8 mouse cellular contexts compared by ENCODE assay signal in genomic region chr4:148504497-148504959, GRCm38 (mm10). TPM values are rescaled to one million over a fixed set of nuclear protein-coding genes. Genes with fewer than 3 reads are reported as not detected.
DNase-seq lines count a peak whose midpoint lies in the region.
"Had no signal": no experiment of that assay in that cellular context is flagged by ENCODE, and none has a peak within 500 bp of the region (broad histone marks: within the 10 kb centered on the region; RNA-seq: fewer than 3 reads in every experiment).

No protein-coding gene starts in this region.

- H3K4me3 ChIP-seq in limb, embryonic 10.5 days: no peak overlapping the region
- H3K4me3 ChIP-seq: myocyte had no signal

- peaks cover 47% of the 10 kb centered on the region for H3K4me1 ChIP-seq in limb, embryonic 10.5 days

- 23% methylated on average over 8 of the region's 8 CpGs for WGBS in limb, embryonic 10.5 days

- intact Hi-C loops in heart, postnatal 36 days (cut with DNase I): no loop called here

- H3K9me3 ChIP-seq in limb, embryonic 10.5 days (replicated peaks): no peaks in the 10 kb centered on the region

- DNase-seq in testis, postnatal 14 days (ENCODE audit: low spot score): peak; percentile 32
- no peak for DNase-seq in testis, postnatal 10 days (ENCODE audit: low spot score)
- peak; percentile 64 to 76 for DNase-seq in cerebellum, postnatal 25 days
- peak; percentile 57 to 59 for DNase-seq in heart, postnatal 36 days
- DNase-seq in limb, embryonic 10.5 days (ENCODE audit: low spot score): peak; percentile 72
- peak; percentile 53 for DNase-seq in skeletal muscle tissue, adult 2 months (ENCODE audit: low read depth, low spot score)
- DNase-seq in liver: no peak

- H3K27me3 ChIP-seq in limb, embryonic 10.5 days (ENCODE audit: low read depth, poor library complexity, severe bottlenecking): no peaks in the 10 kb centered on the region

- peak overlapping the region; percentile 54; the same call in 1 of the 2 replicates for H3K27ac ChIP-seq in limb, embryonic 10.5 days

- H3K36me3 ChIP-seq in limb, embryonic 10.5 days: peaks cover 70% of the 10 kb centered on the region

RNA-seq across cellular contexts. Expression of gene Angptl7, which starts 4.3 kb away (rescaled TPM):
- 1 to 10 TPM; 2.8 to 4.3 TPM for total RNA-seq in heart, postnatal 36 days (2021)
- polyA plus RNA-seq in limb, embryonic 10.5 days (2016; fragmentation: Nextera tagmentation; extraction: Ambion mirVana): 0.23 and 0.56 TPM in 2 replicates

RNA-seq across cellular contexts. Expression of gene Exosc10, which starts 53.7 kb away (rescaled TPM):
- 10 to 100 TPM; 38.5 to 43.2 TPM for total RNA-seq in heart, postnatal 36 days (2021)
- 108 and 115 TPM in 2 replicates for polyA plus RNA-seq in limb, embryonic 10.5 days (2016; fragmentation: Nextera tagmentation; extraction: Ambion mirVana)

RNA-seq across cellular contexts. Expression of gene Mtor, which starts 56.1 kb away (rescaled TPM):
- 10 to 100 TPM; 50.7 to 51.4 TPM for total RNA-seq in heart, postnatal 36 days (2021)
- polyA plus RNA-seq in limb, embryonic 10.5 days (2016; fragmentation: Nextera tagmentation; extraction: Ambion mirVana): 20.6 and 22.3 TPM in 2 replicates

RNA-seq across cellular contexts. Expression of gene Ubiad1, which starts 60.0 kb away (rescaled TPM):
- 10 to 100 TPM; 16.5 to 16.9 TPM for total RNA-seq in heart, postnatal 36 days (2021)
- 25.9 and 26.4 TPM in 2 replicates for polyA plus RNA-seq in limb, embryonic 10.5 days (2016; fragmentation: Nextera tagmentation; extraction: Ambion mirVana)

Comparison
In these comparisons a context has a peak if more than half of its experiments do, and no peak if none do; other contexts are left out.
1. DNase-seq: peak in testis, postnatal 14 days (single experiment), cerebellum, postnatal 25 days (2 of 2), heart, postnatal 36 days (2 of 2), limb, embryonic 10.5 days (single experiment) and skeletal muscle tissue, adult 2 months (single experiment); none in testis, postnatal 10 days (single experiment) and liver (single experiment).